Mouse (Mus musculus) brain, adult 2 months (tissue): ENCODE data around the gene Bend5.

Experiments used
- DNase-seq: peaks from one replicate; pipeline ENCODE4 v3.0.0; 2011; ENCODE audit warnings: low read depth, low spot score

The Bend5 gene

GRCm38 (mm10) chr4:111486187-111486586 is 71.4 kb downstream of the Bend5 start:
- no peak for DNase-seq

GRCm38 (mm10) chr4:111487233-111487843 is 72.5 kb downstream of the Bend5 start:
- DNase-seq, result no peak

- DNase-seq, result peak; percentile 46
Measured at GRCm38 (mm10) chr4:111493750-111494404, 79.1 kb downstream of the Bend5 start.

GRCm38 (mm10) chr4:111495949-111496348 is 81.1 kb downstream of the Bend5 start:
- peak; percentile 77 for DNase-seq

GRCm38 (mm10) chr4:111498751-111499150 is 83.9 kb downstream of the Bend5 start:
- peak; percentile 92 for DNase-seq

- no peak for DNase-seq
Measured at GRCm38 (mm10) chr4:111501441-111501840, 86.6 kb downstream of the Bend5 start.

- no peak for DNase-seq
Measured at GRCm38 (mm10) chr4:111502965-111503727, 88.3 kb downstream of the Bend5 start.

GRCm38 (mm10) chr4:111504952-111505351 is 90.1 kb downstream of the Bend5 start:
- DNase-seq, result no peak
